Mouse (Mus musculus) sigmoid colon, adult 10 weeks (tissue): ENCODE results near the gene Creb3l1. TPM values are rescaled to one million over a fixed set of nuclear protein-coding genes. Genes with fewer than 3 reads are reported as not detected.

Experiments used
- polyA plus RNA-seq: library from polyadenylated mRNA; stranded (reverse); fragments of 350-450 nt; fragmentation: Illumina TruSeq; extraction: RNeasy Lipid Tissue Mini Kit (QIAGEN cat#74804); gene quantifications from one replicate; pipeline ENCODE4 v1.2.3, GENCODE M21; 2014; ENCODE audit warnings: low read depth, low replicate concordance

The Creb3l1 gene
- polyA plus RNA-seq: 84.7 TPM

GRCm38 (mm10) chr2:92024274-92024672 lies at the start of gene Creb3l1:
Gene Creb3l1, minus strand, starts transcription at chr2:92024502.

DNA sequence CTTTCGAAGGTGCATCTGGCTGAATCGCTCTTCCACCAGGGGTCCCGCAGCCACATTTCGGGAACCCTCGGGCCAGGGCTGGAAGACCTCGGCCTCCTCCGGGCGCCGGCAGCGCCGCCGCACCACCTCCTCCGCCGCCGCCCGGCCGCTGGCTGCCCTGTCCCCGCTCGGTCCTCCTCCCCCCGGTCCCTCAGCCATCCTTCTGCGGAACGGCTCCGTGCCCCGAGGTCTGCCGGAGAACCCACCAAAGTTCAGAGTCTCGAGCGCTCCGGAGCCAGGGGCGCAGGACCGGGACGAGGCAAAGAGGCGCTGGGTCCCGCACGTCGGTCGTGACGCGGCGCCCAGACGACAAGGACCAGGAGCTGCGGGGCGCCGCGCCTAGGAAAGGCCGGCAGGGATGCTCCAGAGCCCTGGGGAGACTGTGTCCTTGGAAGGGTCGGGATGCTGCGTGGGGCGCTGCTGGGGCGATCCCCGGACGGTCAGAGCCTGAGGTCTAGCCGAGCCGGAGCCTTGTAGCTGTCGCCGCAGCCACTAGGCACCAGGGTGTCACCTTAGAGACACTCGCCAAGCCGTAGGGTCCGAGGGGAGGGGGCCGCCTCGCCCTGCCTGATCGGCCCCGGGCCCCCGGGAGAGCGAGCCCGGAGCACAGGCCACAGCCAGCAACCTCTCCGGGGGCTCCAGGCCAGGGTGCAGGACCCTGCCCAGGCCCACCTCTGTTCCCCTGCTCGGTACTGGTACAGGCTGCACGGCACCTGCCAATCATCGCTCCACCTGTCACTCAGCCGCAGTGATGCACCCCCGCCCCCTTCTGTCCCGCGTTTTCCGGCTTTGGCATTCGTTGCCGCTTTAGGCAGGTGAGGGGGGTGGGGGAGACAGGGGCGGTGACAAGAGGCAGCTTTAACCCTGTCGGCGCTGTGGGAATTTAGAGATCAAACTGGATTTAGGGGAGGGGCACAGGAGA lies 48.4 kb downstream of the Creb3l1 start, which contains the start of gene Dgkz:
Gene Dgkz (minus strand): TSS at position 284 of the 961 bp plus-strand sequence.

DNA sequence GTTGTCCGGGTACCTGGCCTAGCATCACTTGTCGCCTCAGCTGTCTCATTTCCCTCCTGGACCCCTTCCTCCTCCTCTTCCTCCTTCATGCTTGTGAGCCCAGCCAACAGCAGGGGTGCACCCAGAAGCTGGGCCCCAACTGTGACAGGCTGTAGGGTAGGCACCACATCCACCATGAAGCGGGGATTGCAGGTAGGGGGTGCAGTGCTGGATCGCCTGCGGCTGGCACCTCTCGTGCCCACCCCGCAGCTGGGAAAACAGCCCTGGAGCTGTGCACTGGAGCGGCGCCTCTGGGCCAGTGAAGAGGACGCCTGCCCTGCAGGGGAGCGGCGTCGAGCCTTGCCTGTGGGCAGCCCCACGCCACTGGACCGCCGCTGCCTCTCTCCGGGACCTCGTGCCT lies 78.8 kb downstream of the Creb3l1 start, which contains the start of gene Gm9821:
Gene Gm9821 (plus strand): TSS at position 221 of the 400 bp plus-strand sequence.

Other genes with a start within 250 kb of the Creb3l1 start
- not detected for gene Chrm4, start 97.3 kb downstream of the Creb3l1 start, polyA plus RNA-seq
- gene Mdk, start 92.2 kb downstream of the Creb3l1 start, polyA plus RNA-seq: not detected
- not detected for gene Gm9821, start 78.8 kb downstream of the Creb3l1 start, polyA plus RNA-seq
- 3.5 TPM for gene Dgkz, start 48.6 kb downstream of the Creb3l1 start, polyA plus RNA-seq
- 47.0 TPM for gene Phf21a, start 68.6 kb upstream of the Creb3l1 start, polyA plus RNA-seq